Mouse (Mus musculus) erythroid progenitor cell, adult 5-6 weeks (primary cell): Measurements from ENCODE around the gene Plekhf1. TPM values are rescaled to one million over a fixed set of nuclear protein-coding genes. Genes with fewer than 3 reads are reported as not detected.

Source experiments
- total RNA-seq, 2 experiments: library from RNA; stranded (forward) in 1 of 2; stranded (reverse) in 1 of 2; fragments of 150-400 nt in 1 of 2; fragments of 186-747, 209-891 nt in 1 of 2; gene quantifications; 2 replicates each; pipeline versions ENCODE4 v1.2.3 to v1.2.4; 2015 to 2017; ENCODE audit warnings: low replicate concordance in 2 of 2

The Plekhf1 gene
- total RNA-seq, 2 experiments from 2014 or later = not detected

Other genes with a start within 250 kb of the Plekhf1 start
- 10.1 TPM in 2 replicates for gene Uri1, start 204.5 kb downstream of the Plekhf1 start, total RNA-seq (2015; ENCODE audit: low replicate concordance)
- gene Uri1, start 204.5 kb downstream of the Plekhf1 start, total RNA-seq (2017; ENCODE audit: low replicate concordance) = 18.2 and 18.8 TPM in 2 replicates
- gene Ccne1, start 120.5 kb downstream of the Plekhf1 start, total RNA-seq (2015; ENCODE audit: low replicate concordance) = 131 and 148 TPM in 2 replicates
- gene Ccne1, start 120.5 kb downstream of the Plekhf1 start, total RNA-seq (2017; ENCODE audit: low replicate concordance) = 180 and 187 TPM in 2 replicates
- gene 1600014C10Rik, start 44.8 kb downstream of the Plekhf1 start, total RNA-seq (2015; ENCODE audit: low replicate concordance) = 2.9 and 3.2 TPM in 2 replicates
- gene 1600014C10Rik, start 44.8 kb downstream of the Plekhf1 start, total RNA-seq (2017; ENCODE audit: low replicate concordance) = 3.3 and 3.6 TPM in 2 replicates
- gene Pop4, start 43.4 kb upstream of the Plekhf1 start, total RNA-seq (2015; ENCODE audit: low replicate concordance) = 4.3 and 22.2 TPM in 2 replicates
- gene Pop4, start 43.4 kb upstream of the Plekhf1 start, total RNA-seq (2017; ENCODE audit: low replicate concordance) = 2.6 and 4.7 TPM in 2 replicates